Mouse (Mus musculus) right cerebral cortex, adult 18-20 months (tissue): ENCODE results near the gene Galnt12.

Experiments used
- DNase-seq: peaks from one replicate; pipeline ENCODE4 v3.0.0; 2022; ENCODE audit warnings: mixed read lengths

The Galnt12 gene

GRCm38 (mm10) chr4:47103561-47103960 is 11.9 kb downstream of the Galnt12 start:
- DNase-seq: no peak

- no peak for DNase-seq
Observed at GRCm38 (mm10) chr4:47111885-47112284, 20.2 kb downstream of the Galnt12 start.

GRCm38 (mm10) chr4:47112560-47112959 is 20.9 kb downstream of the Galnt12 start:
- peak; percentile 18 for DNase-seq

- peak; percentile 46 for DNase-seq
Observed at GRCm38 (mm10) chr4:47122051-47122706, 30.5 kb downstream of the Galnt12 start.

- DNase-seq: peak; percentile 42
Observed at GRCm38 (mm10) chr4:47124140-47124711, 32.5 kb downstream of the Galnt12 start.

- no peak for DNase-seq
Observed at GRCm38 (mm10) chr4:47128515-47128914, 36.8 kb downstream of the Galnt12 start.

- DNase-seq: no peak
Observed at GRCm38 (mm10) chr4:47129572-47129971, 37.9 kb downstream of the Galnt12 start.

- no peak for DNase-seq
Observed at GRCm38 (mm10) chr4:47130111-47131050, 38.7 kb downstream of the Galnt12 start.

- DNase-seq: no peak
Observed at GRCm38 (mm10) chr4:47131931-47132330, 40.2 kb downstream of the Galnt12 start.

- no peak for DNase-seq
Observed at GRCm38 (mm10) chr4:47132413-47132812, 40.7 kb downstream of the Galnt12 start.

GRCm38 (mm10) chr4:47136699-47137101 is 45.0 kb downstream of the Galnt12 start:
- peak; percentile 17 for DNase-seq

- DNase-seq: no peak
Observed at GRCm38 (mm10) chr4:47137479-47137878, 45.8 kb downstream of the Galnt12 start.

- no peak for DNase-seq
Observed at GRCm38 (mm10) chr4:47138411-47138810, 46.7 kb downstream of the Galnt12 start.

GRCm38 (mm10) chr4:47138967-47139777 is 47.5 kb downstream of the Galnt12 start:
- no peak for DNase-seq

- no peak for DNase-seq
Observed at GRCm38 (mm10) chr4:47140301-47140700, 48.6 kb downstream of the Galnt12 start.

GRCm38 (mm10) chr4:47141444-47142154 is 49.9 kb downstream of the Galnt12 start:
- DNase-seq: no peak

- DNase-seq: no peak
Observed at GRCm38 (mm10) chr4:47143849-47144248, 52.1 kb downstream of the Galnt12 start.

- DNase-seq: no peak
Observed at GRCm38 (mm10) chr4:47145341-47145740, 53.6 kb downstream of the Galnt12 start.

- DNase-seq: no peak
Observed at GRCm38 (mm10) chr4:47146561-47146960, 54.9 kb downstream of the Galnt12 start.

- DNase-seq: no peak
Observed at GRCm38 (mm10) chr4:47149963-47150362, 58.3 kb downstream of the Galnt12 start.

GRCm38 (mm10) chr4:47150806-47151205 is 59.1 kb downstream of the Galnt12 start:
- no peak for DNase-seq
